Mouse (Mus musculus): ENCODE measurements around the gene Adam12.

The Adam12 gene

GRCm38 (mm10) chr7:134081307-134082072, 150.5 kb downstream of the Adam12 start:
- DNase-seq (ENCODE audit: low read depth, low spot score) = no peak

- no peak for DNase-seq (ENCODE audit: low read depth, low spot score)
These were observed 151.8 kb downstream of the Adam12 start for GRCm38 (mm10) chr7:134079980-134080725.

GRCm38 (mm10) chr7:134077684-134078083, 154.3 kb downstream of the Adam12 start:
- DNase-seq (ENCODE audit: low read depth, low spot score) = peak; percentile 67

DNA sequence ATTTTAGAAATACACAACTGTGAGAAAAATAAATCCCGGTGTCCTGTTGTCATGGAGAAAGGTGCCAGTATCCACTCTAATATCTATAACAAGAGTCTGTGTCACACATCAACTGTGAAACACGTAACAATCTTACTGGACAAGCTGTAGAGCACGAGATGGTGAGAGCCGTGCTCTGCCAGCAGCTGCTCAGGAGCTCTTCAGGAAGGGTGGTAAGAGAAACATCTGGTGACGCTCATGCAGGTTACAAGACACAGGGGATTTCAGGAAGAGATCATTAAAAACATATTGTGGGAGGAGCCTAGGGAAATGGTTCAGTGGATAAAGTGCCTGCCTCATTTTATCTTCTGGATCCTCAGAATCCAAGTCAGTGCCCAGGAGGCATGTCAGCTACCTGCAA, 158.9 kb downstream of the Adam12 start:
- no peak for DNase-seq (ENCODE audit: low read depth, low spot score)

DNA sequence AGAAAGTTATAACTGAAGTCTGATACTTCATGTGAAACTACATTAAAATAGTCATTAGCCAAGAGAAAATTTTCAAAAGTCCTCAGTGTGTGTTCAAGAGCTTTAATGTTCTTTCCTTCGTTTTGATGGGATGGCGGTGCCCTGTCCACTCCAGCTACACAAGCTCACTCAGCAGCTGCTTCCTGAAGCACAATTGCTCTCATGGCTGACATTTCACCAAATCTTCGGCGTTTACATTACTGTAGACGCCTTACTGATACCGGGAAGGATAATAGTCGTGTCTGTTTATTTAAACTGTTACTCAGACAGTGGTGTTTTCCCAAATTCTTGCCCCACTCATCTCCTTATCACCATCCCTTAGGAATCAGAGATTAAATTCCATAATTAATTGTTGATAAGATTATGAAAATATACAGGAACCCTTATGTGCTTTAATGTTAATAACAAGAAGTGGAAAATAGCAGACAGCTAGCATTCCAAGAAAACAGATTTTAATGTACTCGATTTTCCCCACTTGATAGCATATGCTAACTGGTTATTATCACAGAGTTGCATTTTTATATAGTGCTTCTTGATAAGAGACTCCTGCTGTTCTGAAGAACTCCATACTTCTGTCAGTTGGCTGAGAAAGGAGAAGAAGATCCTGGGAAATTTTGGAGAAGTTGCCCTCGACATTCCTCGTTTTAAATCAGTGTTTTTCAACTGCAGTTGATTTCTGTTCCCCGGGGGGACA, 160.6 kb downstream of the Adam12 start:
- DNase-seq (ENCODE audit: low read depth, low spot score) = no peak

DNA sequence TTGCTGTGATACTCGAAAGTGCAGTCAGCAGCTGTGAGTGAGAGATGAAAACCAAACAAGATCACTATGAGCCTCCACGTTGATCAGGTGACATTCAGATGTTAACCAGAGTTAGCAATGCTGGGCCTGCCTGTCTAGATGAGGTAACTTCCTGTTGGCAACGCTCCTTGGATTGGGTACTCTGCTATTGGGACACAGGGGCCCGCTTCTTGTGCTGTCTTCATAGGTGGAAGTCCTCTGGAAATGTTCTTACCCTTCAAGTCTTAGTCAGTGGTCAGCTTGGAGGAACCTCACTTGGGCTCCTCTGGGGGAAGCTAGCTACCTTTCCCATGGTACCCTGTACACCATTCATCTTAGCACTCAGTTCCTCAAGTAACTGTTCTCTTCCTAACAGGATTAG, 169.3 kb downstream of the Adam12 start:
- DNase-seq (ENCODE audit: low read depth, low spot score) = no peak

- DNase-seq (ENCODE audit: low read depth, low spot score) = no peak
These were observed 179.5 kb downstream of the Adam12 start for GRCm38 (mm10) chr7:134052486-134052885.

- DNase-seq (ENCODE audit: low read depth, low spot score) = no peak
These were observed 181.6 kb downstream of the Adam12 start for GRCm38 (mm10) chr7:134050371-134050770.

- DNase-seq (ENCODE audit: low read depth, low spot score) = no peak
These were observed 185.6 kb downstream of the Adam12 start for GRCm38 (mm10) chr7:134046376-134046775.

GRCm38 (mm10) chr7:134043576-134043975, 188.4 kb downstream of the Adam12 start:
- no peak for DNase-seq (ENCODE audit: low read depth, low spot score)

- no peak for DNase-seq (ENCODE audit: low read depth, low spot score)
These were observed 189.3 kb downstream of the Adam12 start for GRCm38 (mm10) chr7:134042614-134043013.

GRCm38 (mm10) chr7:134033939-134034338, 198.0 kb downstream of the Adam12 start:
- DNase-seq (ENCODE audit: low read depth, low spot score) = no peak

GRCm38 (mm10) chr7:134032959-134033366, 199.0 kb downstream of the Adam12 start:
- DNase-seq (ENCODE audit: low read depth, low spot score) = peak; percentile 61

- no peak for DNase-seq (ENCODE audit: low read depth, low spot score)
These were observed 200.2 kb downstream of the Adam12 start for GRCm38 (mm10) chr7:134031787-134032186.

DNA sequence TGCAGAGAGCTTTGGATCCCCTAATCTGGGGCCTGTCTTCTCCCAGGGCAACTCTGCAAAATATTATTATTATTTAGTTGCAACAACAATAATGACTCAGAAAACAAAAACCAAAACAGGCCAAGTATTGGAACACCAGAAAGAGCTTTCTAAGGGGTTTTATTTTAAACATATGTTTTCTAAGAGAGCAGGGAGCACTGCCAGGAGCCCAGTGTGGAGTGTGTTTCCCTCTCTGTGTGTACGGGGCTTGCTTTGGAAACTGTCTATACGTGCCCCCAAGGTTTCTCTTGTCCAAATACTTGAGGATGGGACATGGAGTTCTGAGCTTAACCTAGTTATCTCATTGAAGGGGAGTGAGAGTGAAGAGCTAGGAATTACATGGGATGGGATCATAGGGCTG, 200.7 kb downstream of the Adam12 start:
- DNase-seq (ENCODE audit: low read depth, low spot score) = no peak

GRCm38 (mm10) chr7:134028281-134028830, 203.6 kb downstream of the Adam12 start:
- no peak for DNase-seq (ENCODE audit: low read depth, low spot score)

GRCm38 (mm10) chr7:134027020-134027415, 204.9 kb downstream of the Adam12 start:
- no peak for DNase-seq (ENCODE audit: low read depth, low spot score)

DNA sequence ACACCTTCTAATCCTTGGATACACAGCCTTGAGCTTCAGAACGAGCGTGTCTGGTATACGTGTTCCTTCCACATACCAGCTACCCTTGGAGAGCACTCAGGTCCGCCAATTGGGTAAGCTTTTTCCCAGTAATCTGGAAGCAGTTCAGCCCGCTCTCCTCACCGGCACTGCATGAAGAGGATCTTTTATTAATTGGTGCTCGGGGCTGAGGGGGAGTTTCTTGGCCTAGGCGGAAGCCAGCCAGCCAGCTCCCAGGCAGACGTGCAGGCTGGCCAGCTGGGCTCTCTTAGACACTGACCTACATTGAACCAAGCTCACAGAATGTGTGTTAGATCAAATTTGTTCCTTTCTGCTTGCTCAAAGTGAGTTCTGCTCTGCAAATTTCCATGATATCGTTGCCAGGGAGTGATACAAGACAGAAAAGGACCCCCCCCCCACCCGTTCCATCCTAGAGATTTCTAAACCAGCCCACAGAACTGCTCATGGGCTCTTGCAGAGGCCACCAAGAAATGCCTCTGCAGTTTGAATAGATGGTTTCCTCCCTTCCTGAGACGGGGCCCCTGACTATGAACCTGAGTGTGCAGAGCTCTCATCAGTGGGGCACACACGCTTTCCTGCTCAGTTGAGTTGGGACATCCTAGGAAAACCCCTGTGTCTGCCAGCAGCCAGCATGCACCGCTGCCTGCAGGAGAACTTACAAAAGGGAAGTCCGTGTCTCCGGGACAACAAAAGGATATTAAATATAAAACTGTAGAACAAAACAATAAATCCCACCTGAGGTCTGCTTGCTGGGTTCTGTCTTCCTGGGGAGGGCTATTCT, 205.5 kb downstream of the Adam12 start:
- DNase-seq (ENCODE audit: low read depth, low spot score) = peak; percentile 32

GRCm38 (mm10) chr7:134022157-134022885, 209.6 kb downstream of the Adam12 start:
- DNase-seq (ENCODE audit: low read depth, low spot score) = no peak

DNA sequence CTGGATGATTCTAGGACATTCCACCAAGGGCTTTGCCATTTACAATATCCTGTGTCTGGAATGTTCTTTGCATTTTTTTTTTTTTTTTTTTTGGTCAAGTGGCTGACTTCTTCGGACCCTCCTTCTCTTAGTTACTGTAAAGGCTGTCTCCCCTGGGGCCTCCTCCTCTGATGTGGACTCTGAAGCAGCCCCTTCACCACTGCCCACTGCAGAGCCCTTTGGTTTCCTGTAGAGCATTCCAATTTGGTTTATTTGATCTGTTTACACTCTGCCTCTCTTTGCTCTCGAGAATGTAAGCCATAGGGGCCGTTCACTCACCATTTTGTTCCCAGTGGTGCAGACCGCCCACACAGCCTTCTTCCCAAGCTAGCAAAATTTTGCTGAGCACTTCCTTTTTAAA, 216.7 kb downstream of the Adam12 start:
- no peak for DNase-seq (ENCODE audit: low read depth, low spot score)
